Mouse (Mus musculus): ENCODE measurements around the gene Hist1h2bq. TPM values are rescaled to one million over a fixed set of nuclear protein-coding genes. Genes with fewer than 3 reads are reported as not detected.
"Not testable (repeated sequence)": the region's sequence is repeated elsewhere in the genome, so short reads cannot be mapped to it uniquely, and the experiment has no call there.

Hist1h2bq gene
- polyA plus RNA-seq, 1 experiment, result 72.0 TPM

GRCm38 (mm10) chr13:21828511-21828910, 18.5 kb upstream of the Hist1h2bq start:
- Histone ChIP-seq H3ac (ENCODE audit: control insufficient read depth, insufficient read length) (no peak overlapping the region), H3K36me3 (ENCODE audit: control insufficient read depth, insufficient read depth) (no peaks in the 10 kb centered on the region), H3K4me2 (ENCODE audit: low read depth) (no peak overlapping the region), H3K4me3 (no peak overlapping the region), H3K79me2 (ENCODE audit: control insufficient read depth, insufficient read depth) (no peaks in the 10 kb centered on the region), H3K27me3 (ENCODE audit: control insufficient read depth, insufficient read depth, insufficient read length) (no peaks in the 10 kb centered on the region)
- TF ChIP-seq TCF12 (IDR thresholded peaks at IDR 0.05; ENCODE audit: insufficient read depth, poor library complexity, severe bottlenecking), result no peak
- TF ChIP-seq TCF3 (IDR thresholded peaks at IDR 0.05; ENCODE audit: insufficient read length, low read depth), result no peak
- no peak for TF ChIP-seq SRF (IDR thresholded peaks at IDR 0.05; ENCODE audit: control insufficient read depth, insufficient read length, low read depth)
- no peak for TF ChIP-seq POLR2AphosphoS2 (IDR thresholded peaks at IDR 0.05; ENCODE audit: insufficient read length, low read depth)
- no peak for TF ChIP-seq REST (IDR thresholded peaks at IDR 0.05; ENCODE audit: insufficient read depth, insufficient read length)
- TF ChIP-seq MAX (IDR thresholded peaks at IDR 0.05; ENCODE audit: low read depth), result no peak
- no peak for TF ChIP-seq MYOG (IDR thresholded peaks at IDR 0.05; ENCODE audit: control insufficient read depth in 1 of 3, insufficient read depth in 1 of 3, insufficient read length in 2 of 3, low read depth in 2 of 3)
- no peak for TF ChIP-seq MYOD1 (IDR thresholded peaks at IDR 0.05; ENCODE audit: control insufficient read depth in 1 of 3, insufficient read length in 2 of 3, low read depth in 2 of 3)
- no peak for TF ChIP-seq E2F4 (IDR thresholded peaks at IDR 0.05; ENCODE audit: insufficient read depth)
- TF ChIP-seq POLR2A (IDR thresholded peaks at IDR 0.05; ENCODE audit: insufficient read length, low read depth), result no peak
- no peak for TF ChIP-seq CEBPB (IDR thresholded peaks at IDR 0.05; ENCODE audit: insufficient read depth, poor library complexity, severe bottlenecking)
- TF ChIP-seq USF1 (IDR thresholded peaks at IDR 0.05; ENCODE audit: low read depth), result no peak

DNA sequence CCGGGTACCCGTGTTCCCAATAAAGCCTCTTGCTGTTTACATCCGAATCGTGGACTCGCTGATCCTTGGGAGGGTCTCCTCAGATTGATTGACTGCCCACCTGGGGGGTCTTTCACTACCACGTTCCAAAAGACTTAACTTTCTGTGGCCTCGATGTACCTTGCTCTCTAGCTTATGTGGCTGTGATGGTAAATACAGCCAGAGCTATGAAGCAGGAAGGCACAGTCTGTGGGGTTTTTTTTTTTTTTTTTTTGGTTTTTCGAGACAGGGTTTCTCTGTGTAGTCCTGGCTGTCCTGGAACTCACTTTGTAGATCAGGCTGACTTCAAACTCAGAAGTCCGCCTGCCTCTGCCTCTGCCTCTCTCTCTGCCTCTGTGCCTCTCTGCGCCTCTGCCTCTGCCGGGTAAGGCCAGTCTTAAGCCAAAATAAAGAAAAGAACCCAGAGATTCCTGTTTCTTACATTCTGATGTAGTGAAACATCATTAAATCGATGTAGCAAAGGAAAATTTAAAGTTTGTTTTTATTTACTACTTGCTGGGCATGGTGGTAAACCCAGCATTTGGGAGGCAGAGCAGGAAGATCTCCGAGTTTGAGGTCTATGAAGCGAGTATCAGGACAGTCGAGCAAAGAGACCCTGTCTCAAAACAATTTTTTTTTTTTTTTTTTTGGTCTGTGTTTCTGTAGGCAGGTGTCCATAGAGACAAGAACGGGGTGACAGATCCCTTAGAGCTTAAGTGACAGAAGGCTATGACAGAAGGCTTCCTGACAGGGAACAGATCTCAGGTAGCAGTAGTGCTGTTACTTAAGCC, 10.3 kb upstream of the Hist1h2bq start:
- H3ac ChIP-seq (ENCODE audit: control insufficient read depth, insufficient read length); H3K79me2 ChIP-seq (ENCODE audit: control insufficient read depth, insufficient read depth); H3K36me3 ChIP-seq (ENCODE audit: control insufficient read depth, insufficient read depth); H3K27me3 ChIP-seq (ENCODE audit: control insufficient read depth, insufficient read depth, insufficient read length); H3K4me3 ChIP-seq; H3K4me2 ChIP-seq (ENCODE audit: low read depth): not testable (repeated sequence)

DNA sequence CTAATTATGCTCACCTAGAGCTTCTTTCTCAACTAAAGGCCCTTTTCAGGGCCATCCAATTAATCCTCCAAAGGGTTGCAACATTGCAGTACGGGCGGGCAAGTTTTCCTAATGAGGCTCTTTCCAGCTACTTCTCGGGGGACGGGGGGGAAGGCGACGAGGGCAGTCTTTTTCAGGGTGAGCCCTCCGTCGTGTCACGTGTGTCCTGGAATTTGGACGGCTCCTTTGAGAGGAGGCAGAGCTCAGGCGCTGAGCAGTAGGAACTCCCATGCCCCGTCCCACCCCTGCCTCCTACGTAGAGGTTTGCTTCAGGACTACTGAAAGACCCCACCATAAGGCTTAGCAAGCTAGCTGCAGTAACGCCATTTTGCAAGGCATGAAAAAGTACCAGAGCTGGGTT, 2.1 kb upstream of the Hist1h2bq start:
- H3K36me3 ChIP-seq (ENCODE audit: control insufficient read depth, insufficient read depth); H3K79me2 ChIP-seq (ENCODE audit: control insufficient read depth, insufficient read depth); H3K27me3 ChIP-seq (ENCODE audit: control insufficient read depth, insufficient read depth, insufficient read length); H3ac ChIP-seq (ENCODE audit: control insufficient read depth, insufficient read length); H3K4me3 ChIP-seq: not testable (repeated sequence)
- TF ChIP-seq POLR2AphosphoS2 (IDR thresholded peaks at IDR 0.05; ENCODE audit: insufficient read length, low read depth) (peak; percentile 33), POLR2A (IDR thresholded peaks at IDR 0.05; ENCODE audit: insufficient read length, low read depth) (peak; percentile 34), USF1 (IDR thresholded peaks at IDR 0.05; ENCODE audit: low read depth) (peak; percentile 11)
- peak overlapping the region; percentile 50 for H3K4me2 ChIP-seq (ENCODE audit: low read depth)

DNA sequence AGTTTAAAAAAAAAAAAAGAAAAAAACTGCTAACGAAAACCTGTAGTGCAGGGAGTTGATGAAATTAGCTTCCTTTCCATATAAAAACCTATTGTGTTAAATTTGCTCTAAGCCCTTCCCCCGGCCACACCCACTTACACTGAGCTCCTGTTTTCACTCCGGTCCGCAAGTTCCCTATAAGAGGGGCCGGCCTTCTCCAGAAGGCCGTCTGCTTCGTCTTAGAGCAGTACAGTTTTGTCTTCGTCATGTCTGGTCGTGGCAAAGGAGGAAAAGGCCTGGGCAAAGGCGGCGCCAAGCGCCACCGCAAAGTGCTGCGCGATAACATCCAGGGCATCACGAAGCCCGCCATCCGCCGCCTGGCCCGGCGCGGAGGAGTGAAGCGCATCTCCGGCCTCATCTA, 1.5 kb upstream of the Hist1h2bq start, which contains the start of gene Hist1h4m:
Gene Hist1h4m, plus strand, starts transcription at position 208 of the 400 bp plus-strand sequence.
- H3K79me2 ChIP-seq (ENCODE audit: control insufficient read depth, insufficient read depth); H3K27me3 ChIP-seq (ENCODE audit: control insufficient read depth, insufficient read depth, insufficient read length); H3K4me3 ChIP-seq; H3ac ChIP-seq (ENCODE audit: control insufficient read depth, insufficient read length); H3K36me3 ChIP-seq (ENCODE audit: control insufficient read depth, insufficient read depth): not testable (repeated sequence)
- H3K4me2 ChIP-seq (ENCODE audit: low read depth), result peak within 1 kb of the TSS; percentile 50

DNA sequence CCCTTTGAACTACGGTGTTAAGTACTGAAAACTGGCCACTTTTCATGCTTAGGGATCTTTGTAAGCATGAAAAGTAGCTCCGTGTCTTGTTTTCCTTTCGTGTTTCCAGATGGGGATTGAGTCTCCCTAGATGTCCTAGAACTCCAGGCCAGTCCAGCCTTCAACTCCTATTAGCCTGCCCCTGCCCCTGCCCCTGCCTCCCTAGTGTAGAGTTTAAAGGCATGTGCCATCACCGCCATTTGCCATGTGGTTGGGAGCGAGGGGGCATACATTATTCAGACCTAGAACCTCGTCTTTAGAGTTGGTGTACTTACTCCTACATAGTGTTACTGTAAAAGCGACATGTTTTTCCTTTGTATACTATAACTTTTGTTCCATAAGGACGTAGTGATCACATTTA, 1.1 kb upstream of the Hist1h2bq start:
- not testable (repeated sequence) for H3K27me3 ChIP-seq (ENCODE audit: control insufficient read depth, insufficient read depth, insufficient read length); H3K4me2 ChIP-seq (ENCODE audit: low read depth); H3ac ChIP-seq (ENCODE audit: control insufficient read depth, insufficient read length); H3K36me3 ChIP-seq (ENCODE audit: control insufficient read depth, insufficient read depth); H3K79me2 ChIP-seq (ENCODE audit: control insufficient read depth, insufficient read depth); H3K4me3 ChIP-seq

DNA sequence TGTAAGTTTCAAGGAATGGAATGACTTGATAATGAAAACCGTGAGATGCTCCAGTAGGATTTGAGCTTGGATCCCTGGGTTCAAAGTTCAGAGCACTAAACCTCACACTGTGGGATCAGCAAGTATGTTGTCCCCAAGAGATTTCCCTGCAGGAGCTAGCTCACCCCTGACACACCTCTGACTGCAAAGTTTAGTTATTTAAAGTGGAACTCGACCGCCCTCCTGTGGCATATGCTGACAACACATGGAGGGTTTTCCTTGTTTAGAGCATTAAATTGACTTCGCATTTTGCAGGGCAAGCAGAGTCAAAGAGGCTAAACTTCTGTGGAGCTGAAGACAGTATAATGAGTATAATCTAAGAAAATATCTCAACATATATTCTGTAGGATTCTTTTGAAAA, 6.9 kb downstream of the Hist1h2bq start:
- not testable (repeated sequence) for H3K4me3 ChIP-seq; H3K27me3 ChIP-seq (ENCODE audit: control insufficient read depth, insufficient read depth, insufficient read length); H3K79me2 ChIP-seq (ENCODE audit: control insufficient read depth, insufficient read depth); H3K4me2 ChIP-seq (ENCODE audit: low read depth); H3K36me3 ChIP-seq (ENCODE audit: control insufficient read depth, insufficient read depth); H3ac ChIP-seq (ENCODE audit: control insufficient read depth, insufficient read length)

DNA sequence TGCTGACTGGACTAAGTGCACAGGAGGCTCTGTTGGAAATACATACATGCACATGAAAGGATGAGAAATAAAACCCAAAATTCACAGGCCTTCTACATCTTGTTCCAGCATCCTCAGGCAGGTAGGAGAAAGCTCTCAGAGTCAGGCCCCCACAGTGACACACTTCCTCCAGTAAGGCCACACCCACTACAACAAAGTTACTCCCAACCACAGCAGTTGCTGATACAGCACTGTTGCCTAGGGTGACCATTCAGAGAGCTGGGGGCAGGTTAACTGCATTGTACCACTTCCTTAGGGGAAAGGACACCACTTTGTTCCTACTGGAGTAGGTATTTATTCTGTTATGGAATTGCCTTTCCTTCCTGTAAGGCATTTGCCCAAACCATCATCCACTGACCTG, 12.8 kb downstream of the Hist1h2bq start:
- not testable (repeated sequence) for H3ac ChIP-seq (ENCODE audit: control insufficient read depth, insufficient read length); H3K4me3 ChIP-seq; H3K36me3 ChIP-seq (ENCODE audit: control insufficient read depth, insufficient read depth); H3K27me3 ChIP-seq (ENCODE audit: control insufficient read depth, insufficient read depth, insufficient read length); H3K4me2 ChIP-seq (ENCODE audit: low read depth); H3K79me2 ChIP-seq (ENCODE audit: control insufficient read depth, insufficient read depth)
